Mouse (Mus musculus): ENCODE measurements around the gene Ndufs3.

Ndufs3 gene

DNA sequence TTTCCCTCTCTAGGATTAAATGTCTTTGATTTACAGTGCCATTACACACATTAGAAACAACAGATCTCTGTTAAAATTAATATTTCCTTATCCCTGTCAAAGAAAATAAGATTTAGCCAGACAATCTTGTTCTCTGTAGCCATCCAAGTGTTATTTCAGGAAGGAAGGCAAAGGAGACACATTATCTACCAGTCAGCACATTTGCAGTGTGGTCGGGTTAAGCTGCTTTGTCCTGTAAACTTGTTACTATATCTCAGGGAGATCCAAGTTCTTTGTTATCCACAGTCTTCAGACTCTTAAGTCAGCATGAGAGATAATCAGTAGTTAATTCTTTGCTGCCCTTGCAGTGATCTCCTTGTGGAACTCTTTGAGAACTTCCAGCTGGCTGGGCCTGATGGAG lies 6.2 kb upstream of the Ndufs3 start:
- CTCF ChIA-PET = interaction anchor here (1.1 kb wide), 1 partner anchor 44 kb away, joined by 4 read pairs; no protein-coding TSS in a partner anchor

DNA sequence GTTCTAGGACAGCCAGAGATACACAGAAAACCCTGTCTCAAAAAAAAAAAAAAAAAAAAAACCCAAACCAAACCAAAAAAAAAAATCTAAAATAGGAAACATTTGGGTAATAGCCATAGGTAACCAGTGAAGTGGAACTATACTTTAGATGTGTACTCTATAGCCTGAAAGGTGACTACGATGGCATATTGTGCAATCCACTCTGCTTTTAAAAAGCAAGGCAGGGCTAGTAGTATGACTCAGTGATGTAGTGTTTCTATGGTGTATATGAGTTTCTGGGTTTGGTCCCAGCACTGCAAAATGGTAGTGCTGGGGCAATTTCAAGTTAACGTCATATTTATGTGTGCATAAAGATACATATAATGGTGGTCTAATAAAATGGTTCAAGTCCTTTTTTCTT lies 2.1 kb upstream of the Ndufs3 start:
- CTCF ChIA-PET = no interaction called here

DNA sequence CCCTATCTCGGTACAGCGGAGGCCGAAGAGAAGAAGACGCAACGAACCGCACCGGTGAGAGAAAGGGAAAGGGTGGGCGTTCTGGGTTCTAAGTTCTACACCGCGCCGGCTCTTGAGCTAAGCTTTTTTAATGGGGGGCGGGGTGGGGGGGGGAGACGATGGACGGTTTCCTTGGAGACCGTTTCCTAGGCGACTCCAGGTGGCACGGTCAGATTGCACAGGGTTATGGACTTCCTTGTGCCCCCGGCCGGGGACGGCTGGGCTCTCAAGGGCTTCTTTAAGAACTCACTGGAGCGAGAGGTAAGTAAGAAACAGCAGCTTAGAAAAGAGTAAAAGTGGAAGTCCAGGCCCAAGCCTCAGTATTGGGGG lies 213 bp upstream of the Ndufs3 start:
- CTCF ChIA-PET = interaction anchor here (0.6 kb wide), 1 partner anchor 10 kb away, joined by 3 read pairs; no protein-coding TSS in a partner anchor

DNA sequence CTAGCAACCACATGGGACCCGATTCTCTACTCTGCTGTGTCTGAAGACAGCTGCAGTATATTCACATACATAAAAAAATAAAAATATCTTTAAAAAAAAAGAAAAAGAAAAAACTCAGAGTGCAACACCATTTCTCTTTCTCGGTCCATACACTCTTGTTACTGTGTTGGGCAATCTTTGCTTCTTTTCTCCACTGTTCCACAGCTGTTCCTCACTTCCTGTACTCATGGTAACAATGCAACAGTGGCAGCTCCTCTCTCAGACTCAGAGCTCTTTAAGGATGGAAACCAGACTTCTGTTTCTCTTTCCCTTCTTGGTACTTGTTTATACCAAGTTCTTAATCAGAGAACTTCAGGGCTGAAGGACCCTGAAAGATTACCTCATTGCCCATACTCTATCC lies 1.2 kb downstream of the Ndufs3 start:
- CTCF ChIA-PET = interaction anchor here (0.6 kb wide), 1 partner anchor 40 kb away, joined by 4 read pairs; no protein-coding TSS in a partner anchor

DNA sequence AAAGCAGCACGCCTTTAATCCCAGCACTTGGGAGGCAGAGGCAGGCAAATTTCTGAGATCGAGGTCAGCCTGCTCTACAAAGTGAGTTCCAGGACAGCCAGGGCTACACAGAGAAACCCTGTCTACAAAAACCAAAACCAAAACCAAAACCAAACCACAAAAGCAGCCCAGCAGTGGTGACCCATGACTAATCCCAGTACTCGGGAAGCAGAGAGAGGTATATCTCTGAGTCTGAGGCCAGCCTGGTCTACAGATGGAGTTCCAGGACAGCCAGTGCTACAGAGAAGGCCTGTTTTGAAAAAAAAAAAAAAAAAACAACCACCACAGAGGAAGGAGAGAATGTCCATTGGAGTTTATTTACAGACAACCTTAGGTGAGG lies 10.3 kb downstream of the Ndufs3 start:
- CTCF ChIA-PET = interaction anchor here (0.6 kb wide), 1 partner anchor 10 kb away, joined by 3 read pairs; the partner anchor contains the start of genes Kbtbd4 and Ndufs3

DNA sequence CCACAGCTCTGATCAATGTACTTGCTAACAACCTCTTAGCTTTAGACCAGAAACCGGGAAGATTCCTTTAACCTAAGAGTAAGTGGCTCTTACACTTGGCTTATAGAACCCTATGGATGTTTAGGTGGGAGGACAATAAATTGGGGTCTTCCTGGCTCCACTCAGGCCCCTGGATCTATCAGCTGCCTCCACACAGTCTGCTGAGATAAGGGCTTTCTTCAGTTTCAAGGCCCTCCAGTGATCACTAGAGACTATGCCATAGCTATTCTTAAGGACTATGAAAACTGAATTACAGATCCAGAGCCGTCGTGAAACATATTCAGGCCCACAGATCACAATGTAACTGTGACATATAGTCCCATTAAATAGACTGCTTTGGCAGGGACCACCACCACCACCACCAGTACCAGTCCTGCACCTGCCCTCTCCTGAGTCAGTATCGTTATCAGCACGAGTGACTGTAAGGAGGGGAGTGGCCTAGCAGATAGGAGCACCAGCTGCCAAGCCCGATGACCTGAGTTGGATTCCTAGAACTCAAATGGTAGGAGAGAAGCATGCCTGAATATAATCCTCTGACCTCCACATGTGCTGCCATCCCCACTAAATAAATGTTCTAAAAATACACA lies 10.8 kb downstream of the Ndufs3 start:
- CTCF ChIA-PET = no interaction called here

DNA sequence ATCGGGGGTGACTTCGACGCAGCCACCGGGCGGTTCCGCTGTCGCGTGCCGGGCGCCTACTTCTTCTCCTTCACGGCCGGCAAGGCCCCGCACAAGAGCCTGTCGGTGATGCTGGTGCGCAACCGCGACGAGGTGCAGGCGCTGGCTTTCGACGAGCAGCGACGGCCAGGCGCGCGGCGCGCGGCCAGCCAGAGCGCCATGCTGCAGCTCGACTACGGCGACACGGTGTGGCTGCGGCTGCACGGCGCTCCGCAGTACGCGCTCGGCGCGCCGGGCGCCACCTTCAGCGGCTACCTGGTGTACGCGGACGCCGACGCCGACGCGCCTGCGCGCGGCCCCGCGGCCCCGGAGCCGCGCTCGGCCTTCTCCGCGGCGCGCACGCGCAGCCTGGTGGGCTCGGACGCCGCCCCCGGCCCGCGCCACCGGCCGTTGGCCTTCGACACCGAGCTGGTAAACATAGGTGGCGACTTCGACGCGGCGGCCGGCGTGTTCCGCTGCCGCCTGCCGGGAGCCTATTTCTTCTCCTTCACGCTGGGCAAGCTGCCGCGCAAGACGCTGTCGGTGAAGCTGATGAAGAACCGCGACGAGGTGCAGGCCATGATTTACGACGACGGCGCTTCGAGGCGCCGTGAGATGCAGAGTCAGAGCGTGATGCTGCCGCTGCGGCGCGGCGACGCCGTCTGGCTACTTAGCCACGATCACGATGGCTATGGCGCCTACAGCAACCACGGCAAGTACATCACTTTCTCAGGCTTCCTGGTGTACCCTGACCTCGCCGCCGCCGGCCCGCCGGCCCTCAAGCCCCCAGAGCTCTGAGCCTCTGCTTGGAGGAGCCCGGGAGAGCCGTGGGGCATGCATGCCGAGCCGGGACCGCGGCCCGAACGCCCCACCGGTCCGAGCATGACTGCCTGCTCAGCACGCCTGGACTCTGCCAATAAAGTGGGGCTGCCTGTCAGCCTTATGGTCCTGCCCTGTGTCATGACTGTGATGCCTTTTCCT lies 14.8 kb downstream of the Ndufs3 start:
- CTCF ChIA-PET = no interaction called here

DNA sequence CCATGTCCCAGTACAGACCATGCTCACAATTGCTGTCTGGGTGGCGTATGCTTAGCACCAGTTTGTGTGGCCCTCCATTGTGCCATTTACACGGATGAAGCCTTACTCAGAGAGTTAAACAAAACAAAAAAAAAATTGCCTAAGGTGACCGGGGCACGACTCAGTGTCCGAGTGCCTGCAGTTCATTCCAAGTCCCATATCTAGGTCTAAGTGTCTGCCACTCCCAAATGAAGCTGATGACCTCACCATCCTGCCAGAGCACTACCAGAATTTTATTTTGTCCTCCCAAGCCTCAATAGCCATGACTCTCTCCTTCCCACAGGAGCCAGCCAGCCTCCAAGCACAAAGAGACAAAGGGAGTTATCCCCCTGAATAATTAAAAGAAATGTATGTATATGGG lies 17.0 kb downstream of the Ndufs3 start:
- CTCF ChIA-PET = interaction anchor here (0.5 kb wide), 1 partner anchor 132 kb away, joined by 8 read pairs; no protein-coding TSS in a partner anchor

DNA sequence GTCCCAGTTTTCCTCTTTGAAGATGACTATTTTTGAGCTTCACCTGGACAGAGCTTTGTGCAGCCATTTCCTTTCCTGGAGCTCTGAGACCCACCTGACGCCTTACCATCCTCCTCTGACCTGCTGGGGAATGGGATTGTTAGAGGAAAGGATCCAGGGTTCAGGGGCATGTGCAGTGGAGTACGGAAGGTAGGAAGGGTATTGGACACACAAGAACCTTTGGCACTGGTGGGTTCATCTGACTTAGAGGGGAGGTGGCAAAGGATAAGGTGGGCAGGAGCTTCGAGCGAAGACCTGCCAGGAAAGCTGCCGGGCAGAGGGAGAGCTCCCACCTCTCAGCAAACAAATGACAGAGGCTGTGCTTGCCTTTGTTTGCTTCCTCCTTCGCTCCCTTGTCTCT lies 18.2 kb downstream of the Ndufs3 start:
- CTCF ChIA-PET = no interaction called here

DNA sequence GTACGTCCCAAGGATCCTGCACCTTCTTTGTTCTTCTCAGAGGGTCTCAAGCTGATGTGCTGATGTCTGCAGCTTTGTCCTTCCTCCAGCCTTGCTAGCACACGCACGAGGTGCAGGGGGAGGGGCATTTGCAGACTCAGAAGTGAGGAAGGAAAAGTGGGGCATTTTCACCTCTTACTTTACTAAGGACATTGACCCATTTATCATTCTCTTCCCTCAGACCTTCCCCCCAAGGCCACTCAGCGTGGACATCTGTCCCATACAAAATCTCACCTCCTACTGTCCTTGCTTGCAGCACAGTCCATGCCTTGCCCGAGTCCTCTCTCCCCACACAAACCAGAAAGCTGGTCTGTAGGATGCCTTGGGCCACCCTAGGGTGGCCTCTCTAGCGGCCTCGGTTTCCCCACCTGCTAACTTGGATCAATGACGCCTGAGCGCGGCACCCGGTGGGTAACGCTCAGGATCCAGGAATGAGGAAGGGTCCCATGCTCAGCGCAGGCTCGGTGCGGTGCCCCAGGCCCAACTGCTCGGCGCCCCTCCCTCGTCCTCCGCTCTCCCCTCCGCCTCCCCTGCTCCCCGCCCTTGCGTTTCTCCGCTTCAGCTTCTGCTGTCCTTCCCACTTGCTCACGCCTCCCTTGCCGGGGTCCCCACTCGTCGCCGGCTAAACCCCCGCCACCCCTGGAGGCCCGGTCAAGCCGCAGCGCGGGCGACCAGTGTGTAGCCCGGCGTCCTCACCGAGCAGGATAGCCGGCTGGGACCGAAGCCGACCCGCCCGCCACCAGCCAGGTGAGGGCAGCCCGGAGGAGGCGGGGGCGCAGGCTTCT lies 19.2 kb downstream of the Ndufs3 start, which contains the start of gene C1qtnf4:
C1qtnf4 (plus strand) TSS at position 643 of the 824 bp plus-strand sequence.
- CTCF ChIA-PET = interaction anchor here (0.5 to 0.6 kb wide), 2 partner anchors 13 to 63 kb away, joined by 3 read pairs; no protein-coding TSS in a partner anchor

DNA sequence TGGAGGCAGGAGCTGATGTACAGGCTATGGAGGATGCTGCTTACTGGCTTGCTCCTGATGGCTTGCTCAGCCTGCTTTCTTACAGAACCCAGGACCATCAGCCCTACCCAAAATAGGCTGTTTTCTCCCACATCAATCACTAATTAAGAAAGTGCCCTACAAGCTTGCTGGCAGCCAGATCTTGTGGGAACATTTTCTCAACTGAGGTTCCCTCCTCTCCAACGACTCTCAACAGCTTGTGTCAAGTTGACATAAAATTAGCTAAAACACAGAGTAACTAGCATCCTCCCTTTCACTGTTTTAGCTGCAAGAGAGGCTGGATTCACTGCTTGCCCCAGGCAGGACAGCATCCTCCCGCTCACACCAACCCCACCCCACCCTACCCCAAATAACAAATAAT lies 22.8 kb downstream of the Ndufs3 start:
- CTCF ChIA-PET = no interaction called here

DNA sequence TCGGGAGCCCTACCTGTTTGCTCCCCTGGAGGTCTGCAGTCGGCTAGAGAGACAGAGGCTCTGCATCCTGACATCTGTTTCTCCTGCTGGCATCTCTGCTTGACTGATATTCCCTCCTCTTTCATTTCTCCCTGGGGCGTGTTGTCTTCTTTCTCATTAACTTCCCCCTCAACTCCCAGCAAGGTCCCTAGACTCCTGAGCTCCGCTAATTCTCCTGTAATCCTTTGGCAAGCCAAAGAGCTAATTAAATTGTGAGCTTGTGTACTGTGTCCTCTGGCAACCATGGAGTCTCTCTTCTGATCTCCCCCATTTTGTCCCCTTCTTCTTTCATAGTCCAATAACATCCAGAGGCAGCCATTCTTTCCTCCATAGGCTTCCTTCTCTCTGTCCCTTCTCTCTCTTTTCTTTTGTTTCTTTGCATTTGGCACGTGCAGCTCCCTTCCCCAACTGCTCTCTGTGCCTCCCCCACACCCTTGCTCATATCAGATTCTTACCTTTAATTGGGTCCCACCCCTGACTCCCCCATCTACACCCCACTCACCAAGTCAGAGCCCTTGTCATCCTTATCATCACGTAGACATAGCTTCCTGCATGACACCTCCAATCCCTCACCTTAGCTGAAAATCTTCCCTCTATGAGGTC lies 24.4 kb downstream of the Ndufs3 start:
- CTCF ChIA-PET = no interaction called here

DNA sequence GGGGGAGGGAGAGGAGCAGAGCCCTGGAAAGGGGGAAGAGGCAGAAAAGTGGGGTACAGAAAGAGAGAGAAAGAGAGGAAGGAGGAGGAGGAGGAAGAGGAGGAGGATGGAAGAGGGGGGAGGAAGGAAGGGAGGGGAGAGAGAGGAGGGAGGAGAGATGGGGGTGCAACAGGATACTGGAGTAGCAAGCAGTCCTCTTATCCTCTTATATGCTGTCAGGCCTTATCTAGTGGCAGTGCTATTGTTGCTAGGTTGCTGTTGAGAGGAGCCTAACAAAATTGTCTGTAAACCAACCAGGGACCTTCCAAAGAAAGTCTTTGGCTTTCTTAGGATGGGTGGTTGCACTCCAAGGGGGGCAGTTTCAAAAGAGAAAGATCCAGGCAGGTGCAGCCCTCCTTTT lies 25.2 kb downstream of the Ndufs3 start:
- CTCF ChIA-PET = no interaction called here

DNA sequence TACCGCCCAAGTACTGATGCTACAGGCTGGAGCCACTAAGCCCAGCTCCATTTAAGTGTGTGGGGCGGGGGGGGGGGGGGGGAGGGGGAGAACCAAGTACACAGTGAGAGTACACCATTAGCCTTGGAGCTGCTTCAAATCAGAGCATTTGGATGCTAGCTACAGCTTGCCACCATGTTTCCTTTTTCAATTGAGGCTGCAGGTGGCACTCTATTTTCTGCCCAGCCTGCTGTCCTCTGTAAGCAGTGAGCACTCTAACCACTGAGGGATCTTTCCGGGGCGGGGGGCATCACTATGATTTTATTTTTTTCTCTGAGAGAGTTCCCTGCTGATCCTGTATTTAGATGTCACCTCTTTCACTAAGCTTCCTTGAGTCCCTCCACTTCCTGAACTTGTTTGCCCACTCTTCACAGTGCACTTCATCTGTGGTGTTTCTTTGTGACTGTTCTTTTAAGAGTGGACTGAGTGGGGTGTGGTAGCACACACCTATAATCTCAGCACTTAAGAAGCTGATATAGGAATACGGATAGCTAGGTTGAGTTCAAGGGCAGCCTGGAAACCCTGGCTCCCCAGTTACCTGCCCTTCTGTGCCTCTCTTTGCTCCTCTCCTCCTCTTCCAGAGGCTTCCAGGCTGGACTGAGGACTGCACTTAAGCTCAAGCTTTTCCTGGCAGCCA lies 26.9 kb downstream of the Ndufs3 start:
- CTCF ChIA-PET = no interaction called here

DNA sequence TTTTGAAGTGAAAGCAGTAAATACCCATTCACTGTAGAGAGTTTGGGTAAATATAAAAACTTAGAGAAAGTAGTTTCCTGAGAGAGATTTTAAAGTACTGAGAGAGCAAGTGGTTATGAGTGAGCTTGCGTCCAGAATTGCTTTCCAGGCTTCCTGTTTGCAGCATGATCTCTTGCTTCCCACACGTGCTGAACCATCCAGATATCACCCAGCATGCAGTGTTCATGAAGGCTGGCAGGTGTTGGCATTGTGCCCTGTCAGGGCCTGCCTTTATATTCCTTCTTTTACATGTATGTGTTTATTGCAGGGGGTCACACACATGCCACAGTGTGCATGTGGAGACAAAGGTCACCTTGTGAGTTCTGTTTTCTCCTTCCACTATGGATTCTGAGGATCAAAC lies 29.4 kb downstream of the Ndufs3 start:
- CTCF ChIA-PET = no interaction called here

DNA sequence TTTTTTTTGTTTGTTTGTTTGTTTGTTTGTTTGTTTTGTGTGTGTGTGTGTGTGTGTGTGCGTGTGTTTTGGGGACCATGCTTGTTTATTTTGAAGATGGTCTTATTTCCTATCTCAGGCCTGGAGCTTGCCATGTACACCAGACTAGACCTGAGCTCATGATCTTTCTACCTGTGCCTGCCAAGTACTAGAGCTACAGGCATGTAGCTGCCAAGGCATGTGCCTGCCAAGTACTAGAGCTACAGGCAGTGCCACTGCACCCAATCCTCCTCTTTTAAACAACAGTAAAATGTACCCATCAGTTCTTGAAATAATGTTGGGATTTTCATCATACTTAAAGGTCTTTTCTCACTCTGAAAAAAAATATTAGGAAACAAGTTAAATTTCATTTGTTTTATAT lies 30.6 kb downstream of the Ndufs3 start:
- CTCF ChIA-PET = no interaction called here

DNA sequence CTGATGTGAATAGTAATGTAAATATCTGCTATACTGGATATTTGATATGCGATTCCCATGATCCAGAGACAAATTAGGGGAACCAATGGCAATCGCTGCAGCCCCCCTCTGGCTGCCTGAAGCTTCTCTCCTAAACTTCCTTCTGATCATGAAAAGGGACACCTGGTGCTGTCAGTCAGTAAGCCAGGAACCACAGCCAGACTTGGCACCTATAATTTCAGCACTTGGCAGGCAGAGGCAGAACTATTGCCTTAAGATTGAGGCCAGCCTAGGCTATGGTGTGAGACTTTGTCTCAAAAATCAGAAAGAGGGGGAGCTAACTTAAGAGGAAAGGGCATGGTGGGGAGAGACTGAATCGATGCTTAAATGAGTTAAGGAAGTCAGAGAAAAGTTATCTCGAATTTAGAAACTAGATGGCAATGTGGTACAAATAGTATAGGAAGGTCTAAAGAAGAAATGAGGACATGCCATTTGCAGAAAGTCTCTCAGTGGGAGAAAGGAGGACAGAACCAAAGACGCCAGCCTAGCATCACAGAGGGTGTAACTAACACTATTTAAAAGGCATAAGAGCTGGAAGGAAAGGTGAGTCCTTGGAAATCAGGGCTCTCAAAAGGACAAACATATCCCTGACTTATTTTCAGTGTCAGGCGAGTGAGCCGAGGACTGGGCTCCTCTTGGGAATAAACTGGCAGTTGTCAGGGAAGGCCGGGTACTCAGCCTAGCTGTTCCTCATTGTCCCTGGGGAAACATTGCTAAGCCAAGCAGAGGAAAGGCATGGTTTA lies 33.3 kb downstream of the Ndufs3 start:
- CTCF ChIA-PET = no interaction called here

DNA sequence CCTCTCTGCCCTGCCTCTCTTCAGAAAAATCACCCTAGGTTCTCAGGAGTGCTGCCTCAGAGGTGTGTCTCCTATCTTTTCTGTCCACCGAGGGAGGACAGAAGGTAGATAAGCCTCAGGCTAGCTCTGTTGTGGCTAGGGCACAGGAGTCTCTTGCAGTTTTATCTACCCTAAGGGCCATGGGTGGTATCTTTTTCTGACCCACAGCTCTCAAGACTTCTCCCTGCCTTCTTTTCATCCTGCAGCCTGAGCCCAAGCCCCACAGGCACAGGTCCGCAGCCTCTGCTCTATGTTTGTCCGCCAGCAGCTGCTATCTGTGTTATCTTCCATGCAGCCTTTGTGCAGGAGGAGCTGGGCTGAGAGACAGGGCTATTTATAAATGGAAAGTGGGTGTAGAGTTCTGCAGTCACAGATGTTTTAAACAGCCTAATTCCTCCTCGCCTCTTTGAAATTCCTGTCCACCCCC lies 34.5 kb downstream of the Ndufs3 start:
- CTCF ChIA-PET = no interaction called here

DNA sequence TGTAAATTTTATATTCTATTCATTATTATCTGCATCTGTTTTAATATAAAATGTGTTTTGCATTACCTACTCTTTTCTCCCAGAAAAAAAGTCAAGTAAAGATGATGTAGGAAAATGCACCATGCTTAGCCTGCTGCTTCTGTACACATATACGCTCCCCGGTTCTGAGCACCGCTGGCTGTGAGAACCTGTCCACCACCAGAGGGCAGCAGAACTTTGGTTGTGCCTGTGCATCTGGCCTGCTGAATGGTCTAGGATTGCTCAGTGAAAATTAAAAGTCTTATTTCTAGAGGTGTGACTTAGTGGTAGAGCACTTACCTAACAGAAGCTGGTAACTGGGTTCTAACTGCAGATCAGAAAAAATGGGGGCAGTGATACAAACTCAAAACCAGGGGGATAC lies 38.1 kb downstream of the Ndufs3 start:
- CTCF ChIA-PET = interaction anchor here (1.3 kb wide), 1 partner anchor 45 kb away, joined by 4 read pairs; no protein-coding TSS in a partner anchor

DNA sequence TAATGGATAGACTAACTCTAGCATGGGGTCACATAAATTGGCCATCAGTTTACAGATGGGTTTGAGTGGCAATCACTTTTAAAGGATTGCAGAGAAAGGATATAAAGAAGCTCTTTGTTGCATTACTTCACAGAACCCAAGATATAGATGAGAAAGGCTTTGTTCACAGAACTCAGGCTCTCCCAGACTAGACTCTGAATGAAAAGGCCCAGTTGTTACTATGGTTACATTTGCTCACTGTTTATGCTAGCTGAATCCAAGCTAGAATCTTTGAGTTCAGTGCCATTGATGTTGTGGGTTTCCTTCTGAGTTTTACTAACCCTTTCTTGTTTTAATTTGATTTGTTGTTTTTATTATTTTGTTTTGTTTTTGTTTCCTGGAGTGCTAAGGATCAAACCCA lies 40.4 kb downstream of the Ndufs3 start:
- CTCF ChIA-PET = no interaction called here
